Mouse (Mus musculus): ENCODE results near the gene Slc12a4.

- TF ChIP-seq CTCF (IDR thresholded peaks at IDR 0.05; ENCODE audit: extremely low read depth, insufficient read length, insufficient replicate concordance, low read depth, low read length) (no peak), POLR2A (IDR thresholded peaks at IDR 0.05; ENCODE audit: low read depth, low read length) (no peak)
Measured at GRCm38 (mm10) chr8:105949350-105949749, 16.5 kb downstream of the Slc12a4 start.

Data from small intestine, adult 2 months (tissue).